Mouse (Mus musculus): ENCODE data around the gene Nf2. TPM values are rescaled to one million over a fixed set of nuclear protein-coding genes. Genes with fewer than 3 reads are reported as not detected.

Gene Nf2
- polyA plus RNA-seq, 1 experiment from 2014 or later: 18.7 TPM

DNA sequence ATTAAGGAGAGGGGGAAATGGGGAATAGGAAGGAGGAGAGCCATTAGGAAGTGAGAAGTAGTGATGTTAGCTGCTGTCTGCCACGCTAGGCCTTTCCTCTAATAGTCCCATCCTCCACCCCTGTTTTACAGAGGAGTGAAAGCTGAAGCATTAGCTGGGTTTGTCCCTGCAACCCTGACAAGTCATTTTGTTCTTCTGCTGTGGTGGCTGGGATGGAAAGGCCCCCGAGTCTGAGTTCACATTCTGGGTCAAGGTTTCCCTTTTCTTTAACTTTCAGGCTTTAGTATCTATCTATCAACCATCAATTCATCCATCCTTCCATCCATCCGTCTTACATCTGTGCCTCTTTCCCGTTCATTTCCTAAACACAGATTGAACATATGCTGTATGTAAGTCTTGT, 31.8 kb upstream of the Nf2 start:
- no peak overlapping the region for H3K4me2 ChIP-seq (replicated peaks; ENCODE audit: low read depth)
- H3K9ac ChIP-seq (ENCODE audit: low read length): no peak overlapping the region
- 84% methylated on average over 4 of the region's 4 CpGs for WGBS
- no peak overlapping the region for H3K4me3 ChIP-seq (ENCODE audit: low read depth, low read length)
- no peak for ATAC-seq (ENCODE audit: low FRiP score, low TSS enrichment)
- no peaks in the 10 kb centered on the region for H3K36me3 ChIP-seq (ENCODE audit: control insufficient read depth, insufficient read depth, low read length)
- TF ChIP-seq CTCF (IDR thresholded peaks at IDR 0.05; ENCODE audit: low read depth) (no peak), EP300 (optimal IDR thresholded peaks at IDR 0.05) (no peak)
- H3K27me3 ChIP-seq (ENCODE audit: control insufficient read depth, insufficient read depth, low read length): no peaks in the 10 kb centered on the region
- H3K4me1 ChIP-seq (replicated peaks; ENCODE audit: control insufficient read depth, insufficient read depth): no peaks in the 10 kb centered on the region
- no peak overlapping the region for H3K27ac ChIP-seq (replicated peaks)
- no peak for DNase-seq (ENCODE audit: low spot score)
- H3K9me3 ChIP-seq (ENCODE audit: control insufficient read depth, low read length): no peaks in the 10 kb centered on the region

DNA sequence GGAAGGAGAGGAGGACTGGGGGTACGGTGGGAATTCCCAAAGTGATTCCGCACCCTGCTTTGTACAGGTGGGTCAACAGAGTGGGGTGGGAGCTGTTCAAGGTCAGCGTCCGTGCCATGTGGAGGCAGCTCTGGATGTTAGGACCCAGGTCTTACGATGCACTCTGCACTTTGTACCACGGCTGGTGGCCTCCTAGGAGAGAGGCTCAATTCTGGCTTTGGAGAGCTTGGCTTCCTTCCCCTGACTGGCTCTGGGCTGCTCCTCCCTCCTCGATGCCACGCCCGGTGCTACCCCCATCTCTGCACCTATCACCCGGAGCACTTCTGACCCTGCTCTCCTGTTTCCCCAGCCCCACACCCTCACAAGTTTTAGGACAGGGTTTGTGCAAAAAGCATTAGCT, 25.2 kb upstream of the Nf2 start:
- peak overlapping the region; percentile 58 for H3K4me3 ChIP-seq (ENCODE audit: low read depth, low read length)
- peak; percentile 38 for DNase-seq (ENCODE audit: low spot score)
- peak overlapping the region; percentile 74 for H3K4me2 ChIP-seq (replicated peaks; ENCODE audit: low read depth)
- no peaks in the 10 kb centered on the region for H3K27me3 ChIP-seq (ENCODE audit: control insufficient read depth, insufficient read depth, low read length)
- ATAC-seq (ENCODE audit: low FRiP score, low TSS enrichment): peak; percentile 49
- 7% methylated on average over 10 of the region's 10 CpGs for WGBS
- peak overlapping the region; percentile 60; the same call in 1 of the 2 replicates for H3K9ac ChIP-seq (ENCODE audit: low read length)
- no peaks in the 10 kb centered on the region for H3K9me3 ChIP-seq (ENCODE audit: control insufficient read depth, low read length)
- H3K27ac ChIP-seq (replicated peaks): no peak overlapping the region
- TF ChIP-seq CTCF (IDR thresholded peaks at IDR 0.05; ENCODE audit: low read depth) (no peak), EP300 (optimal IDR thresholded peaks at IDR 0.05) (no peak)
- no peaks in the 10 kb centered on the region for H3K36me3 ChIP-seq (ENCODE audit: control insufficient read depth, insufficient read depth, low read length)
- H3K4me1 ChIP-seq (replicated peaks; ENCODE audit: control insufficient read depth, insufficient read depth): no peaks in the 10 kb centered on the region

DNA sequence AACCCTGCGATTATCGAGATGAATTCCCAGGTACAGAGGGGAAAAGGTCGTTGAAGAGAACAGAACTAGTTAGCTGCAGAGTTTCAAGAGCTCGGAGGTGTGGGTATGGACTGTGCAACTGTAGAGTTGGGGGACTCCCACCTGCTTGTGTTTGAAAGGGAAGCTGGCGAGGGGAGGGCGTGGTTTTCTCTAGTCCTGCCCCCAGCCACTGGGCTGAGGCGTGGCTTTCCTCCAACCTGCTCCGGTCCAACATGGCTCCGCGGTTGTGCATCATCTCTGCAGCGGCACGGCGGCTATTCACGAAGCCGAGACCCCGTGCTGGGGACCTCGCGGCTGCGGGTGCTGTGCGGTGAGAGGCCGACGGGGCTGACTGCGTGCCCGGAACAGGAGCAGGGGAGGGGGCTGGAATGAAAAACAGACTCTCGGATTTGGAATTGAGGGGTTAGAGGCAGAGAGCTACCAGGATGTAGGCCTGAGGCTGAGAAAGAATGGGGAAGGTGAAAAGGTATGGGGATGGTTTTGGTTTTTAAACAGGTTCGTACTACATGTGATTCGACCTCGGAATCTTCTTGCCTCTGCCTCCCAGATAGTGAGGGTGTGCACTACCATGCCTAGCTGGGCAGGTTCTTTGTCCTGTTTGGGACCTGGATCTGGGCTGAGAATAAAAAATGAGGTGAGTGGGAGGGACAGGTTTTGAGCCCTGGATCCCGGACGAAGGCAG, 24.6 kb upstream of the Nf2 start, which contains the start of gene Nipsnap1:
Gene Nipsnap1, plus strand, starts transcription at position 197 of the 721 bp plus-strand sequence.
- ATAC-seq (ENCODE audit: low FRiP score, low TSS enrichment): peak; percentile 89
- Histone ChIP-seq H3K27ac (replicated peaks) (no peak within 1 kb of the TSS), H3K36me3 (ENCODE audit: control insufficient read depth, insufficient read depth, low read length) (no peaks in the 10 kb centered on the region), H3K4me3 (ENCODE audit: low read depth, low read length) (peak within 1 kb of the TSS; percentile 58), H3K4me2 (replicated peaks; ENCODE audit: low read depth) (peak within 1 kb of the TSS; percentile 74), H3K27me3 (ENCODE audit: control insufficient read depth, insufficient read depth, low read length) (no peaks in the 10 kb centered on the region), H3K4me1 (replicated peaks; ENCODE audit: control insufficient read depth, insufficient read depth) (no peaks in the 10 kb centered on the region), H3K9ac (ENCODE audit: low read length) (peak within 1 kb of the TSS; percentile 60; the same call in 1 of the 2 replicates), H3K9me3 (ENCODE audit: control insufficient read depth, low read length) (no peaks in the 10 kb centered on the region)
- 2% methylated on average over 30 of the region's 30 CpGs for WGBS
- peak; percentile 88 for DNase-seq (ENCODE audit: low spot score)
- TF ChIP-seq EP300 (optimal IDR thresholded peaks at IDR 0.05) (no peak), CTCF (IDR thresholded peaks at IDR 0.05; ENCODE audit: low read depth) (no peak)

DNA sequence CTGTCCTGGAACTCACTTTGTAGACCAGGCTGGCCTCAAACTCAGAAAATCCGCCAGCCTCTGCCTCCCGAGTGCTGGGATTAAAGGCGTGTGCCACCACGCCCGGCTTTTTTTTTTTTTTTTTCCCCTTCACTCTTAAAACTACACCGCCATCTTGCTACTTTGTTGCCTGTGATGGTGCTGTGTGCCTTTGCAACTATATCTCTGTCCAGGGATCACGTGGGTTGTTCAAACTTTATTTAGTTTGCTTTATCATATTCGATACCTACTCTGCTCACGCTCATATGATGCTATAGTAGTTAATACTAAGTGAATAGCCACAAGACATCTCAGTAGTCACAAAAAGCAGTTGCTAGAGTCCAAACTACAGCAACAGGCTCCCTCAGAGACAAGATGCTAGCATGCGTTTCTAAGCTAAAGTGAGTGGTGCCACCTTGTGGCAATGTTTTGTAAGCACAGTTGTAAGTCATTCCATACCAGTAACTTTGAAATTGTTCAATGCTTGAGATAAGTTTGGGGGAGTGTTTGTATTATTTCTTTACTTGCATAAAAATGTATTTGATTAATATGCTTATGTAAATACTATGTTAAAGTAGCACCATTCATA, 16.4 kb upstream of the Nf2 start:
- TF ChIP-seq EP300 (optimal IDR thresholded peaks at IDR 0.05) (no peak), CTCF (IDR thresholded peaks at IDR 0.05; ENCODE audit: low read depth) (peak; percentile 93)
- ATAC-seq (ENCODE audit: low FRiP score, low TSS enrichment) (peak; percentile 32; the same call in 1 of the 2 replicates), DNase-seq (ENCODE audit: low spot score) (peak; percentile 65)
- Histone ChIP-seq H3K4me3 (ENCODE audit: low read depth, low read length) (no peak overlapping the region), H3K9me3 (ENCODE audit: control insufficient read depth, low read length) (no peaks in the 10 kb centered on the region), H3K36me3 (ENCODE audit: control insufficient read depth, insufficient read depth, low read length) (no peaks in the 10 kb centered on the region), H3K4me2 (replicated peaks; ENCODE audit: low read depth) (no peak overlapping the region), H3K27me3 (ENCODE audit: control insufficient read depth, insufficient read depth, low read length) (no peaks in the 10 kb centered on the region), H3K4me1 (replicated peaks; ENCODE audit: control insufficient read depth, insufficient read depth) (no peaks in the 10 kb centered on the region), H3K9ac (ENCODE audit: low read length) (no peak overlapping the region), H3K27ac (replicated peaks) (no peak overlapping the region)
- 37% methylated on average over 10 of the region's 10 CpGs for WGBS

DNA sequence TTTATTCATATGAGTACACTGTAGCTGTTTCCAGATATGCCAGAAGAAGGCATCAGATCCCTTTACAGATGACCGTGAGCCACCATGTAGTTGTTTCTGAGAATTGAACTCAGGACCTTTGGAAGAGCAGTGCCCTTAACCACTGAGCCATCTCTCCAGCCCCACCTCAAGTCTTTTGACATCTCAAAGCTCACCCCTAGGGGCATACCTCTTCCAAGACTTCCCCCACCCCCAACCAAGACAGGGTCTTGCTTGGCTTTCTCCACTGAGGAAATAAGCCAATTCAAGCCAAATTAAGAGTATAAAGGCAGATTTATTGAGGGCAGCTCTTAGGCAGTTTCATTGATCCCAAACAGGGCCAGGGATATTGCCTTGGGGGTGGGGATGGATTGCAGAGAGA, 13.4 kb upstream of the Nf2 start:
- Histone ChIP-seq H3K4me1 (replicated peaks; ENCODE audit: control insufficient read depth, insufficient read depth) (no peaks in the 10 kb centered on the region), H3K27ac (replicated peaks) (no peak overlapping the region), H3K9me3 (ENCODE audit: control insufficient read depth, low read length) (no peaks in the 10 kb centered on the region), H3K9ac (ENCODE audit: low read length) (no peak overlapping the region), H3K4me2 (replicated peaks; ENCODE audit: low read depth) (no peak overlapping the region), H3K27me3 (ENCODE audit: control insufficient read depth, insufficient read depth, low read length) (no peaks in the 10 kb centered on the region), H3K4me3 (ENCODE audit: low read depth, low read length) (no peak overlapping the region), H3K36me3 (ENCODE audit: control insufficient read depth, insufficient read depth, low read length) (no peaks in the 10 kb centered on the region)
- ATAC-seq (ENCODE audit: low FRiP score, low TSS enrichment): no peak
- no peak for DNase-seq (ENCODE audit: low spot score)
- WGBS: 95% methylated on average over 1 of the region's 1 CpGs
- TF ChIP-seq EP300 (optimal IDR thresholded peaks at IDR 0.05): no peak
- no peak for TF ChIP-seq CTCF (IDR thresholded peaks at IDR 0.05; ENCODE audit: low read depth)

All from stomach, postnatal 0 days (tissue).